Mouse (Mus musculus): ENCODE results near the gene Fam83e.

- TF ChIP-seq CTCF (IDR thresholded peaks at IDR 0.05; ENCODE audit: low read depth): no peak
- TF ChIP-seq EP300 (optimal IDR thresholded peaks at IDR 0.05): no peak
Observed at GRCm38 (mm10) chr7:45725713-45726112, 4.7 kb downstream of the Fam83e start, which contains the start of gene Spaca4.

Data from stomach, postnatal 0 days (tissue).